Mouse (Mus musculus) heart, postnatal 0 days (tissue): Measurements from ENCODE around the gene B4galnt3.

Experiments used
- CTCF ChIP-seq: IDR thresholded peaks from 2 replicates; pipeline ENCODE4 v1.5.1; 2016; ENCODE audit warnings: antibody characterized with exemption, control low read depth, low read depth
- EP300 ChIP-seq: IDR thresholded peaks from 2 replicates; pipeline ENCODE4 v1.6.1; 2016; ENCODE audit warnings: antibody characterized with exemption, low read depth

- no peak for TF ChIP-seq CTCF
- TF ChIP-seq EP300: no peak
These were observed 30.8 kb downstream of the B4galnt3 start for GRCm38 (mm10) chr6:120263608-120264007.
